8 mouse cellular contexts compared by ENCODE assay signal in genomic region chr3:127552973-127553719, GRCm38 (mm10). TPM values are rescaled to one million over a fixed set of nuclear protein-coding genes. Genes with fewer than 3 reads are reported as not detected.
A peak's percentile ranks its signal among the peaks of the same experiment; 100 is the strongest.
DNase-seq lines count a peak whose midpoint lies in the region; ATAC-seq and TF ChIP-seq lines count a peak whose summit lies in the region.

TSS of gene Larp7 (minus strand) at chr3:127553349.
TSS of gene Zgrf1 (plus strand) at chr3:127553489.

- H3K4me1 ChIP-seq in CH12.LX (ENCODE audit: control insufficient read depth in 1 of 2, insufficient read depth in 2 of 2), result peaks cover 0 to 16% of the 10 kb centered on the region in 2 experiments; a peak in 2 of 4 replicates
- no peaks in the 10 kb centered on the region for H3K4me1 ChIP-seq in forebrain, embryonic 11.5 days (replicated peaks; ENCODE audit: control insufficient read depth, insufficient read depth, low read length)
- H3K4me1 ChIP-seq in heart, embryonic 16.5 days (ENCODE audit: control insufficient read depth, insufficient read depth, low read length), result peaks cover 9% of the 10 kb centered on the region
- peaks cover 26% of the 10 kb centered on the region for H3K4me1 ChIP-seq in liver, embryonic 15.5 days (replicated peaks)
- H3K4me1 ChIP-seq in neural tube, embryonic 12.5 days, result peaks cover 6% of the 10 kb centered on the region

- peaks cover 22% of the 10 kb centered on the region for H3K79me2 ChIP-seq in CH12.LX (replicated peaks; ENCODE audit: control insufficient read depth, extremely low read depth, insufficient read depth, poor library complexity, severe bottlenecking)

- no peaks in the 10 kb centered on the region for H3K9me3 ChIP-seq in CH12.LX (replicated peaks; ENCODE audit: low read length)
- H3K9me3 ChIP-seq in forebrain, embryonic 11.5 days (ENCODE audit: control insufficient read depth, low read length), result no peaks in the 10 kb centered on the region
- no peaks in the 10 kb centered on the region for H3K9me3 ChIP-seq in heart, embryonic 16.5 days (replicated peaks; ENCODE audit: control insufficient read depth, low read length)
- no peaks in the 10 kb centered on the region for H3K9me3 ChIP-seq in liver, embryonic 15.5 days (replicated peaks)
- H3K9me3 ChIP-seq in neural tube, embryonic 12.5 days, result no peaks in the 10 kb centered on the region

- no peak for TF ChIP-seq CTCF in CH12.LX (conservative IDR thresholded peaks at IDR 0.05 in 1 of 2, IDR thresholded peaks at IDR 0.05 in 1 of 2; ENCODE audit: low read depth in 2 of 2, low read length in 2 of 2)

- peak within 1 kb of the TSS; percentile 98 for H3K4me2 ChIP-seq in CH12.LX (ENCODE audit: insufficient read depth, low read depth, poor library complexity, severe bottlenecking)
- H3K4me2 ChIP-seq in forebrain, embryonic 11.5 days (ENCODE audit: low read depth, low read length, severe bottlenecking), result peak within 1 kb of the TSS; percentile 66
- H3K4me2 ChIP-seq in heart, embryonic 16.5 days (ENCODE audit: low read depth, low read length), result peak within 1 kb of the TSS; percentile 83
- peak within 1 kb of the TSS; percentile 69 for H3K4me2 ChIP-seq in liver, embryonic 15.5 days
- peak within 1 kb of the TSS; percentile 68 for H3K4me2 ChIP-seq in neural tube, embryonic 12.5 days (replicated peaks)

- WGBS in forebrain, embryonic 11.5 days, result under 1% methylated on average over 73 of the region's 73 CpGs
- under 1% methylated on average over 73 of the region's 73 CpGs for WGBS in heart, embryonic 16.5 days
- WGBS in liver, embryonic 15.5 days (ENCODE audit: insufficient replicate concordance), result under 1% methylated on average over 73 of the region's 73 CpGs
- under 1% methylated on average over 73 of the region's 73 CpGs for WGBS in neural tube, embryonic 12.5 days

- dilution Hi-C loops in CH12.LX (cut with MboI; ENCODE audit: extremely low pct_ligation_motif_present, extremely low pct_unique_long_range_greater_than_20kb, low sequenced_read_pairs), result no loop called here

- DNase-seq in CH12.LX (ENCODE audit: extremely low read depth), result peak; percentile 98
- peak; percentile 96 for DNase-seq in c-Kit-positive CD71-positive TER-119-negative erythroid progenitor cells, embryonic 14.5 days (ENCODE audit: low read depth)
- peak; percentile 100 for DNase-seq in forebrain, embryonic 11.5 days (ENCODE audit: low spot score)
- peak; percentile 98 to 99 for DNase-seq in kidney, postnatal 36 days
- peak; percentile 98 for DNase-seq in telencephalon, adult 2 months (ENCODE audit: low read depth, low spot score)

- ATAC-seq in forebrain, embryonic 11.5 days (replicated peaks; ENCODE audit: low FRiP score), result peak; percentile 98
- peak; percentile 99 for ATAC-seq in heart, embryonic 16.5 days (replicated peaks; ENCODE audit: extremely low read depth, insufficient read depth, low FRiP score)
- ATAC-seq in liver, embryonic 15.5 days (ENCODE audit: insufficient read depth), result peak; percentile 98
- peak; percentile 100 for ATAC-seq in neural tube, embryonic 12.5 days (ENCODE audit: low FRiP score, low read depth)

- H3K9ac ChIP-seq in CH12.LX (ENCODE audit: insufficient read depth, low read depth), result peak within 1 kb of the TSS; percentile 98
- H3K9ac ChIP-seq in forebrain, embryonic 11.5 days (ENCODE audit: low read length), result peak within 1 kb of the TSS; percentile 71
- H3K9ac ChIP-seq in heart, embryonic 16.5 days (ENCODE audit: low read length), result peak within 1 kb of the TSS; percentile 94
- H3K9ac ChIP-seq in liver, embryonic 15.5 days, result peak within 1 kb of the TSS; percentile 80
- H3K9ac ChIP-seq in neural tube, embryonic 12.5 days, result peak within 1 kb of the TSS; percentile 68

- no peak for TF ChIP-seq RAD21 in CH12.LX (IDR thresholded peaks at IDR 0.05; ENCODE audit: low read depth, low read length)

- peak within 1 kb of the TSS; percentile 77 to 93 (median 90) for H3K4me3 ChIP-seq in CH12.LX (replicated peaks in 1 of 3; ENCODE audit: low read depth in 2 of 3, low read length in 2 of 3, poor library complexity in 1 of 3)
- peak within 1 kb of the TSS; percentile 80 for H3K4me3 ChIP-seq in forebrain, embryonic 11.5 days (ENCODE audit: low read depth, low read length)
- H3K4me3 ChIP-seq in heart, embryonic 16.5 days (ENCODE audit: low read length), result peak within 1 kb of the TSS; percentile 97
- peak within 1 kb of the TSS; percentile 74 for H3K4me3 ChIP-seq in liver, embryonic 15.5 days (replicated peaks)
- H3K4me3 ChIP-seq in neural tube, embryonic 12.5 days, result peak within 1 kb of the TSS; percentile 68

- H3K27ac ChIP-seq in CH12.LX (ENCODE audit: insufficient read depth, low read depth), result peak within 1 kb of the TSS; percentile 83
- peak within 1 kb of the TSS; percentile 79 for H3K27ac ChIP-seq in forebrain, embryonic 11.5 days (ENCODE audit: low read depth, low read length)
- peak within 1 kb of the TSS; percentile 97 for H3K27ac ChIP-seq in heart, embryonic 16.5 days (ENCODE audit: low read length)
- H3K27ac ChIP-seq in liver, embryonic 15.5 days (replicated peaks), result peak within 1 kb of the TSS; percentile 94
- H3K27ac ChIP-seq in neural tube, embryonic 12.5 days, result peak within 1 kb of the TSS; percentile 80; the same call in 1 of the 2 replicates

- no peaks in the 10 kb centered on the region for H3K27me3 ChIP-seq in CH12.LX (replicated peaks)
- no peaks in the 10 kb centered on the region for H3K27me3 ChIP-seq in forebrain, embryonic 11.5 days (ENCODE audit: control insufficient read depth, insufficient read depth, low read length)
- H3K27me3 ChIP-seq in heart, embryonic 16.5 days (ENCODE audit: control insufficient read depth, insufficient read depth, low read length), result no peaks in the 10 kb centered on the region
- no peaks in the 10 kb centered on the region for H3K27me3 ChIP-seq in liver, embryonic 15.5 days
- H3K27me3 ChIP-seq in neural tube, embryonic 12.5 days (replicated peaks), result no peaks in the 10 kb centered on the region

- H3K36me3 ChIP-seq in CH12.LX (replicated peaks in 1 of 2; ENCODE audit: control insufficient read depth in 1 of 2, insufficient read depth in 1 of 2, low read length in 1 of 2), result peaks cover 15 to 20% of the 10 kb centered on the region in 2 experiments
- peaks cover 3% of the 10 kb centered on the region; the same call in 1 of the 2 replicates for H3K36me3 ChIP-seq in forebrain, embryonic 11.5 days (ENCODE audit: control insufficient read depth, insufficient read depth, low read length)
- peaks cover 14% of the 10 kb centered on the region for H3K36me3 ChIP-seq in heart, embryonic 16.5 days (ENCODE audit: control insufficient read depth, insufficient read depth)
- peaks cover 28% of the 10 kb centered on the region for H3K36me3 ChIP-seq in liver, embryonic 15.5 days (replicated peaks)
- peaks cover 11% of the 10 kb centered on the region for H3K36me3 ChIP-seq in neural tube, embryonic 12.5 days

- TF ChIP-seq EP300 in CH12.LX (IDR thresholded peaks at IDR 0.05; ENCODE audit: low read length), result no peak

- in situ Hi-C loops in CH12.LX (cut with MboI; ENCODE audit: low pct_ligation_motif_present, low pct_unique_long_range_greater_than_20kb, low sequenced_read_pairs), result loop anchor here (5.0 kb wide), 1 partner anchor 101 kb away; no protein-coding TSS in a partner anchor

- peak; percentile 79 for TF ChIP-seq POLR2A in CH12.LX (IDR thresholded peaks at IDR 0.05; ENCODE audit: low read depth, low read length)

TF ChIP-seq in CH12.LX, 34 proteins besides CTCF, POLR2A, EP300 and RAD21 (continues in another document):
- TF ChIP-seq NELFE (IDR thresholded peaks at IDR 0.05; ENCODE audit: low read depth, low read length) (peak; percentile 58), MEF2A (IDR thresholded peaks at IDR 0.05; ENCODE audit: borderline replicate concordance, low read depth, low read length) (peak; percentile 61; the same call in 1 of the 2 replicates), ZNF384 (IDR thresholded peaks at IDR 0.05; ENCODE audit: low read depth, low read length) (0 out of 2 replicates have a peak, but pooled peaks have one; percentile 13), NRF1 (IDR thresholded peaks at IDR 0.05; ENCODE audit: low read depth, low read length) (peak; percentile 83), GABPA (IDR thresholded peaks at IDR 0.05; ENCODE audit: insufficient replicate concordance, low read depth, low read length) (peak; percentile 83), TBP (conservative IDR thresholded peaks at IDR 0.05; ENCODE audit: low read depth, low read length) (0 out of 2 replicates have a peak, but pooled peaks have one; percentile 24), CHD1 (IDR thresholded peaks at IDR 0.05; ENCODE audit: low read depth, low read length) (no peak), SMC3 (IDR thresholded peaks at IDR 0.05; ENCODE audit: low read depth, low read length) (no peak), MAFK (IDR thresholded peaks at IDR 0.05; ENCODE audit: insufficient replicate concordance, low read length) (no peak), E2F4 (IDR thresholded peaks at IDR 0.05; ENCODE audit: insufficient replicate concordance, low read depth, low read length) (peak; percentile 96), ELF1 (IDR thresholded peaks at IDR 0.05; ENCODE audit: low read depth, low read length) (peak; percentile 71), MYC (IDR thresholded peaks at IDR 0.05; ENCODE audit: low read depth, low read length) (peak; percentile 49; the same call in 1 of the 2 replicates), MAX (IDR thresholded peaks at IDR 0.05; ENCODE audit: low read length) (peak; percentile 70), JUND (conservative IDR thresholded peaks at IDR 0.05; ENCODE audit: low read depth, low read length) (peak; percentile 40; the same call in 1 of the 2 replicates), KAT2A (IDR thresholded peaks at IDR 0.05; ENCODE audit: insufficient replicate concordance, low read length) (0 out of 2 replicates have a peak, but pooled peaks have one; percentile 70)

RNA-seq across cellular contexts. Expression of gene Larp7, which starts in this region (rescaled TPM):
- 28.9 and 38.5 TPM in 2 replicates for total RNA-seq in CH12.LX (2012; rRNA removed)
- 35.5 and 42.9 TPM in 2 replicates for total RNA-seq in CH12.LX (2014; rRNA removed)
- 70.6 and 78.8 TPM in 2 replicates for polyA plus RNA-seq in CH12.LX (2012; ENCODE audit: insufficient read length, low read depth)
- polyA plus RNA-seq in forebrain, embryonic 11.5 days (2014; fragmentation: Nextera tagmentation; extraction: Ambion mirVana), result 74.3 and 87.0 TPM in 2 replicates
- 52.9 and 54.7 TPM in 2 replicates for polyA plus RNA-seq in heart, embryonic 16.5 days (2015; fragmentation: Nextera tagmentation; extraction: Ambion mirVana)
- polyA plus RNA-seq in liver, embryonic 15.5 days (2015; fragmentation: Nextera tagmentation; extraction: Ambion mirVana), result 20.3 and 27.3 TPM in 2 replicates
- 46.4 and 47.2 TPM in 2 replicates for polyA plus RNA-seq in neural tube, embryonic 12.5 days (2016; fragmentation: Nextera tagmentation; extraction: Ambion mirVana)

RNA-seq across cellular contexts. Expression of gene Zgrf1, which starts in this region (rescaled TPM):
- total RNA-seq in CH12.LX (2012; rRNA removed) (6.7 and 7.0 TPM in 2 replicates), CH12.LX (2014; rRNA removed) (10.1 and 10.8 TPM in 2 replicates)
- 9.7 and 10.2 TPM in 2 replicates for polyA plus RNA-seq in CH12.LX (2012; ENCODE audit: insufficient read length, low read depth)
- 17.8 and 21.2 TPM in 2 replicates for polyA plus RNA-seq in forebrain, embryonic 11.5 days (2014; fragmentation: Nextera tagmentation; extraction: Ambion mirVana)
- 6.9 and 7.0 TPM in 2 replicates for polyA plus RNA-seq in heart, embryonic 16.5 days (2015; fragmentation: Nextera tagmentation; extraction: Ambion mirVana)
- 3.8 and 4.3 TPM in 2 replicates for polyA plus RNA-seq in liver, embryonic 15.5 days (2015; fragmentation: Nextera tagmentation; extraction: Ambion mirVana)
- polyA plus RNA-seq in neural tube, embryonic 12.5 days (2016; fragmentation: Nextera tagmentation; extraction: Ambion mirVana), result 9.7 and 10.0 TPM in 2 replicates

Comparison
In these comparisons a context has a peak if more than half of its experiments do, and no peak if none do; other contexts are left out.
1. Peak in every context shown above with its lines: DNase-seq, ATAC-seq, H3K4me3 ChIP-seq and H3K27ac ChIP-seq.